Comparison of ENCODE assay signal across 8 mouse cellular contexts in the genomic region with DNA sequence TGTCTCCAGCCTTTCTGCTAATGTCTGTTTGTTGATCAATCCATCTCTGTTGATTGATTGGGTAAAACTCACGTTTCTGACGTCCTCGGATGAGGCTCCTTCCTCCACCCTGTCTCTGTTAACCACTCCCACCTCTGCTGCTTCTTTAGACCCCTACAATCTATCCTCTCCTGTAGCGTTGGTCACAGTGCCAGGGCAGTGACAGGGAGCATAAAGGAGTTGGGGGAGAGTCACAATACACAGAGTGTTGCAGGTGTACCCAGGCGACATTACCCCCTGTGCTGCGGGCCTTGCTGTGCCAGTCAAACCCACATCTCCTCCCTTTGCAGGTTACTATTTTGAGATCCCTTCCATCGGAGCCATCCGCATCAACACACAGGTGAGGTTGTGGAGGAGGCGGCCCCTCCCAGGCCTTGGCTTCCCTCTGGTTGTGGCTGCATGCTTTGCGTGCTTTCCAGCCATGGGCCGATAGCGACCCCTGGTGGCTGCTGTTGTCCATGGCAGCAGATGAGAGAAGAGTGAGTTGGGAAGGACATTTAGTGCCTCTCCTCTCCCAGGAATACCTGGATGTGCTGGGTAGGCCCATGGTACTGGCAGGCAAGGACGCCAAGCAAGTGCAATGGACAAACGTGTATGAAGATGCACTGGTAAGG. TPM values are rescaled to one million over a fixed set of nuclear protein-coding genes. Genes with fewer than 3 reads are reported as not detected.
A peak's percentile ranks its signal among the peaks of the same experiment; 100 is the strongest.
DNase-seq lines count a peak whose midpoint lies in the region; ATAC-seq lines count a peak whose summit lies in the region.

No protein-coding gene starts in this region.

- no peak overlapping the region for H3K9ac ChIP-seq in kidney, embryonic 14.5 days (ENCODE audit: low read depth, low read length)
- H3K9ac ChIP-seq in kidney, embryonic 16.5 days (replicated peaks; ENCODE audit: low read length) = no peak overlapping the region

- DNase-seq in kidney, adult 18-20 months = peak; percentile 86
- DNase-seq in embryo, embryonic 10 days (ENCODE audit: low spot score) = peak; percentile 84
- peak; percentile 62 for DNase-seq in gastrocnemius, postnatal 25 days
- DNase-seq in liver = peak; percentile 86
- DNase-seq in natural killer cell, adult 2 months (ENCODE audit: low spot score in 2 of 2) = peak; percentile 60 to 74
- DNase-seq in spleen, postnatal 4 days (ENCODE audit: low spot score in 2 of 2) = peak; percentile 76 to 94

- no peaks in the 10 kb centered on the region for H3K36me3 ChIP-seq in kidney, embryonic 14.5 days (ENCODE audit: control insufficient read depth, insufficient read depth, low read length)
- no peaks in the 10 kb centered on the region for H3K36me3 ChIP-seq in kidney, embryonic 16.5 days (ENCODE audit: insufficient read depth, low read length)

- no peak overlapping the region for H3K4me2 ChIP-seq in kidney, embryonic 14.5 days (replicated peaks; ENCODE audit: low read depth, low read length)
- no peak overlapping the region for H3K4me2 ChIP-seq in kidney, embryonic 16.5 days (replicated peaks; ENCODE audit: low read depth, low read length)

- ATAC-seq in kidney, embryonic 14.5 days (ENCODE audit: low FRiP score, low TSS enrichment) = no peak
- ATAC-seq in kidney, embryonic 16.5 days (ENCODE audit: low FRiP score, low TSS enrichment) = peak; percentile 28; the same call in 1 of the 2 replicates

- no peak overlapping the region for H3K27ac ChIP-seq in kidney, embryonic 14.5 days (ENCODE audit: low read depth, low read length)
- H3K27ac ChIP-seq in kidney, embryonic 16.5 days (ENCODE audit: low read length) = no peak overlapping the region

- WGBS in kidney, embryonic 14.5 days = 23% methylated on average over 14 of the region's 14 CpGs
- WGBS in kidney, embryonic 16.5 days = 23% methylated on average over 14 of the region's 14 CpGs

- H3K9me3 ChIP-seq in kidney, embryonic 14.5 days (ENCODE audit: control insufficient read depth, low read length) = no peaks in the 10 kb centered on the region
- no peaks in the 10 kb centered on the region for H3K9me3 ChIP-seq in kidney, embryonic 16.5 days (ENCODE audit: low read length)

- H3K27me3 ChIP-seq in kidney, embryonic 14.5 days (ENCODE audit: control insufficient read depth, insufficient read depth, low read length) = peaks cover 6% of the 10 kb centered on the region; the same call in 1 of the 2 replicates
- 0 out of 2 replicates have a peak, but pooled peaks cover 3% of the 10 kb centered on the region for H3K27me3 ChIP-seq in kidney, embryonic 16.5 days (ENCODE audit: insufficient read depth, low read length)

- H3K4me3 ChIP-seq in kidney, embryonic 14.5 days (ENCODE audit: low read length) = no peak overlapping the region
- no peak overlapping the region for H3K4me3 ChIP-seq in kidney, embryonic 16.5 days (ENCODE audit: low read length)

- peaks cover 15% of the 10 kb centered on the region; the same call in 1 of the 2 replicates for H3K4me1 ChIP-seq in kidney, embryonic 14.5 days (ENCODE audit: control insufficient read depth, insufficient read depth, low read length)
- peaks cover 28% of the 10 kb centered on the region for H3K4me1 ChIP-seq in kidney, embryonic 16.5 days (ENCODE audit: insufficient read depth, low read length)

RNA-seq across cellular contexts. Expression of gene Tmem115, which starts 19.3 kb away (rescaled TPM):
- 45.0 and 49.9 TPM in 2 replicates for polyA plus RNA-seq in kidney, embryonic 14.5 days (2014; fragmentation: Nextera tagmentation; extraction: Ambion mirVana)
- 10 to 100 TPM; 14.8 to 15.2 TPM for total RNA-seq in gastrocnemius, postnatal 25 days (2021)
- 49.7 and 51.0 TPM in 2 replicates for polyA plus RNA-seq in kidney, embryonic 16.5 days (2015; fragmentation: Nextera tagmentation; extraction: Ambion mirVana)

RNA-seq across cellular contexts. Expression of gene Cyb561d2, which starts 27.6 kb away (rescaled TPM):
- 28.7 and 32.3 TPM in 2 replicates for polyA plus RNA-seq in kidney, embryonic 14.5 days (2014; fragmentation: Nextera tagmentation; extraction: Ambion mirVana)
- total RNA-seq in gastrocnemius, postnatal 25 days (2021) = 1 to 10 TPM; 2.0 TPM
- 35.8 and 39.0 TPM in 2 replicates for polyA plus RNA-seq in kidney, embryonic 16.5 days (2015; fragmentation: Nextera tagmentation; extraction: Ambion mirVana)

RNA-seq across cellular contexts. Expression of gene Nprl2, which starts 27.6 kb away (rescaled TPM):
- 41.0 and 48.6 TPM in 2 replicates for polyA plus RNA-seq in kidney, embryonic 14.5 days (2014; fragmentation: Nextera tagmentation; extraction: Ambion mirVana)
- 10 to 100 TPM in 1 of 2 experiments, 1 to 10 TPM in 1; 9.5 to 10.2 TPM for total RNA-seq in gastrocnemius, postnatal 25 days (2021)
- polyA plus RNA-seq in kidney, embryonic 16.5 days (2015; fragmentation: Nextera tagmentation; extraction: Ambion mirVana) = 57.0 and 59.0 TPM in 2 replicates

RNA-seq across cellular contexts. Expression of gene Zmynd10, which starts 32.7 kb away (rescaled TPM):
- 0.76 and 1.7 TPM in 2 replicates for polyA plus RNA-seq in kidney, embryonic 14.5 days (2014; fragmentation: Nextera tagmentation; extraction: Ambion mirVana)
- total RNA-seq in gastrocnemius, postnatal 25 days (2021) = not detected
- polyA plus RNA-seq in kidney, embryonic 16.5 days (2015; fragmentation: Nextera tagmentation; extraction: Ambion mirVana) = 3.3 and 3.9 TPM in 2 replicates

RNA-seq across cellular contexts. Expression of gene Rassf1, which starts 36.9 kb away (rescaled TPM):
- 53.2 and 60.1 TPM in 2 replicates for polyA plus RNA-seq in kidney, embryonic 14.5 days (2014; fragmentation: Nextera tagmentation; extraction: Ambion mirVana)
- 10 to 100 TPM; 10.8 to 12.5 TPM for total RNA-seq in gastrocnemius, postnatal 25 days (2021)
- polyA plus RNA-seq in kidney, embryonic 16.5 days (2015; fragmentation: Nextera tagmentation; extraction: Ambion mirVana) = 66.8 and 68.9 TPM in 2 replicates
